Mouse (Mus musculus) midbrain, embryonic 12.5 days (tissue): ENCODE measurements around the gene Tnpo1. TPM values are rescaled to one million over a fixed set of nuclear protein-coding genes. Genes with fewer than 3 reads are reported as not detected.
A peak's percentile ranks its signal among the peaks of the same experiment; 100 is the strongest.

Experiments
- ATAC-seq: fragments of 200-750 bp; cut with Nextera tagmentation; 2 replicates; pipeline ENCODE4 v1.8.0; 2017; ENCODE audit warnings: low read depth, moderate TSS enrichment, moderate library complexity; ENCODE audit not compliant: low FRiP score
- H3K27ac ChIP-seq: fragments of 300-500 bp; sonication (generic); replicated peaks from 2 replicates; pipeline ENCODE4 v1.5.1; 2016; ENCODE audit warnings: mild to moderate bottlenecking
- H3K27me3 ChIP-seq: fragments of 300-500 bp; sonication (generic); 2 replicates; pipeline ENCODE4 v1.6.1; 2016; ENCODE audit warnings: mild to moderate bottlenecking
- H3K36me3 ChIP-seq: fragments of 300-500 bp; sonication (generic); 2 replicates; pipeline ENCODE4 v1.6.1; 2016
- H3K4me1 ChIP-seq: fragments of 300-500 bp; sonication (generic); 2 replicates; pipeline ENCODE4 v1.6.1; 2016
- H3K4me2 ChIP-seq: fragments of 300-500 bp; sonication (generic); replicated peaks from 2 replicates; pipeline ENCODE4 v1.6.1; 2016; ENCODE audit warnings: mild to moderate bottlenecking, moderate library complexity
- H3K4me3 ChIP-seq: fragments of 300-500 bp; sonication (generic); 2 replicates; pipeline ENCODE4 v1.5.1; 2016; ENCODE audit warnings: mild to moderate bottlenecking
- H3K9ac ChIP-seq: fragments of 300-500 bp; sonication (generic); replicated peaks from 2 replicates; pipeline ENCODE4 v1.6.1; 2016; ENCODE audit warnings: mild to moderate bottlenecking, moderate library complexity
- H3K9me3 ChIP-seq: fragments of 300-500 bp; sonication (generic); 2 replicates; pipeline ENCODE4 v1.6.1; 2016; ENCODE audit warnings: mild to moderate bottlenecking
- WGBS: fragments of 180-500 bp; shearing (Covaris S2); methylation state at CpG from one replicate; pipeline ENCODE4 v1.1.7; 2016; 5-methylcytosine and 5-hydroxymethylcytosine counted together
- polyA plus RNA-seq: library from polyadenylated mRNA; unstranded; fragments of >200 nt; fragmentation: Nextera tagmentation; extraction: Ambion mirVana; gene quantifications from 2 replicates; pipeline ENCODE4 v1.2.1, GENCODE M21; 2016

Tnpo1 gene
- 86.9 and 93.2 TPM in 2 replicates for polyA plus RNA-seq

- H3K36me3 ChIP-seq: peaks cover 18% of the 10 kb centered on the region
- peaks cover 12% of the 10 kb centered on the region for H3K4me1 ChIP-seq
- H3K27me3 ChIP-seq: no peaks in the 10 kb centered on the region
- H3K9me3 ChIP-seq: no peaks in the 10 kb centered on the region
- H3K27ac ChIP-seq: peak within 1 kb of the TSS; percentile 99
- peak; percentile 95 for ATAC-seq
- WGBS: under 1% methylated on average over 51 of the region's 75 CpGs
- H3K9ac ChIP-seq: peak within 1 kb of the TSS; percentile 100
- H3K4me2 ChIP-seq: peak within 1 kb of the TSS; percentile 84
- peak within 1 kb of the TSS; percentile 98 for H3K4me3 ChIP-seq
Measured at GRCm38 (mm10) chr13:98926213-98926957, at the start of gene Tnpo1. Tnpo1 (minus strand) TSS chr13:98926384.

- no peaks in the 10 kb centered on the region for H3K27me3 ChIP-seq
- H3K9ac ChIP-seq: no peak overlapping the region
- H3K9me3 ChIP-seq: 0 out of 2 replicates have a peak, but pooled peaks cover 4% of the 10 kb centered on the region
- H3K4me2 ChIP-seq: no peak overlapping the region
- no peak overlapping the region for H3K27ac ChIP-seq
- no peaks in the 10 kb centered on the region for H3K36me3 ChIP-seq
- WGBS: 95% methylated on average over 3 of the region's 3 CpGs
- no peaks in the 10 kb centered on the region for H3K4me1 ChIP-seq
- no peak overlapping the region for H3K4me3 ChIP-seq
- ATAC-seq: no peak
Measured at GRCm38 (mm10) chr13:98972090-98972489, 45.9 kb upstream of the Tnpo1 start.

- H3K4me1 ChIP-seq: no peaks in the 10 kb centered on the region
- H3K4me3 ChIP-seq: no peak overlapping the region
- no peaks in the 10 kb centered on the region for H3K36me3 ChIP-seq
- WGBS: 83% methylated on average over 5 of the region's 5 CpGs
- H3K4me2 ChIP-seq: no peak overlapping the region
- no peak overlapping the region for H3K9ac ChIP-seq
- 0 out of 2 replicates have a peak, but pooled peaks cover 4% of the 10 kb centered on the region for H3K9me3 ChIP-seq
- H3K27me3 ChIP-seq: no peaks in the 10 kb centered on the region
- ATAC-seq: no peak
- H3K27ac ChIP-seq: no peak overlapping the region
Measured at GRCm38 (mm10) chr13:98971641-98972040, 45.5 kb upstream of the Tnpo1 start.

GRCm38 (mm10) chr13:98968517-98968916 is 42.3 kb upstream of the Tnpo1 start:
- H3K9ac ChIP-seq: no peak overlapping the region
- ATAC-seq: no peak
- no peaks in the 10 kb centered on the region for H3K27me3 ChIP-seq
- no peaks in the 10 kb centered on the region for H3K36me3 ChIP-seq
- no peaks in the 10 kb centered on the region for H3K4me1 ChIP-seq
- H3K9me3 ChIP-seq: no peaks in the 10 kb centered on the region
- H3K4me3 ChIP-seq: no peak overlapping the region
- no peak overlapping the region for H3K27ac ChIP-seq
- no peak overlapping the region for H3K4me2 ChIP-seq
- 84% methylated on average over 4 of the region's 4 CpGs for WGBS

- H3K4me3 ChIP-seq: no peak overlapping the region
- H3K4me2 ChIP-seq: no peak overlapping the region
- no peak overlapping the region for H3K9ac ChIP-seq
- no peaks in the 10 kb centered on the region for H3K9me3 ChIP-seq
- no peaks in the 10 kb centered on the region for H3K27me3 ChIP-seq
- no peak overlapping the region for H3K27ac ChIP-seq
- H3K36me3 ChIP-seq: no peaks in the 10 kb centered on the region
- ATAC-seq: no peak
- no peaks in the 10 kb centered on the region for H3K4me1 ChIP-seq
- 91% methylated on average over 6 of the region's 6 CpGs for WGBS
Measured at GRCm38 (mm10) chr13:98967942-98968341, 41.8 kb upstream of the Tnpo1 start.

- Histone ChIP-seq H3K4me1 (no peaks in the 10 kb centered on the region), H3K9me3 (no peaks in the 10 kb centered on the region), H3K4me2 (no peak overlapping the region), H3K27me3 (no peaks in the 10 kb centered on the region), H3K27ac (no peak overlapping the region), H3K4me3 (no peak overlapping the region), H3K9ac (no peak overlapping the region), H3K36me3 (no peaks in the 10 kb centered on the region)
- 89% methylated on average over 5 of the region's 5 CpGs for WGBS
- ATAC-seq: no peak
Measured at GRCm38 (mm10) chr13:98966583-98966982, 40.4 kb upstream of the Tnpo1 start.

GRCm38 (mm10) chr13:98963612-98964011 is 37.4 kb upstream of the Tnpo1 start:
- Histone ChIP-seq H3K4me1 (no peaks in the 10 kb centered on the region), H3K9me3 (no peaks in the 10 kb centered on the region), H3K27ac (no peak overlapping the region), H3K36me3 (no peaks in the 10 kb centered on the region), H3K9ac (no peak overlapping the region), H3K4me2 (no peak overlapping the region), H3K4me3 (no peak overlapping the region), H3K27me3 (no peaks in the 10 kb centered on the region)
- 96% methylated on average over 1 of the region's 1 CpGs for WGBS
- no peak for ATAC-seq

GRCm38 (mm10) chr13:98958177-98958576 is 32.0 kb upstream of the Tnpo1 start:
- H3K4me1 ChIP-seq: peaks cover 11% of the 10 kb centered on the region; the same call in 1 of the 2 replicates
- no peak overlapping the region for H3K4me3 ChIP-seq
- H3K27ac ChIP-seq: no peak overlapping the region
- no peaks in the 10 kb centered on the region for H3K27me3 ChIP-seq
- H3K4me2 ChIP-seq: no peak overlapping the region
- WGBS: 26% methylated on average over 2 of the region's 2 CpGs
- H3K9me3 ChIP-seq: no peaks in the 10 kb centered on the region
- no peaks in the 10 kb centered on the region for H3K36me3 ChIP-seq
- no peak overlapping the region for H3K9ac ChIP-seq
- 0 out of 2 replicates have a peak, but pooled peaks have one; percentile 52 for ATAC-seq

- no peaks in the 10 kb centered on the region for H3K27me3 ChIP-seq
- no peak overlapping the region for H3K9ac ChIP-seq
- H3K27ac ChIP-seq: no peak overlapping the region
- H3K4me3 ChIP-seq: no peak overlapping the region
- H3K4me1 ChIP-seq: peaks cover 11% of the 10 kb centered on the region; the same call in 1 of the 2 replicates
- H3K36me3 ChIP-seq: no peaks in the 10 kb centered on the region
- no peak overlapping the region for H3K4me2 ChIP-seq
- ATAC-seq: no peak
- WGBS: 87% methylated on average over 2 of the region's 2 CpGs
- no peaks in the 10 kb centered on the region for H3K9me3 ChIP-seq
Measured at GRCm38 (mm10) chr13:98956209-98956608, 30.0 kb upstream of the Tnpo1 start.

GRCm38 (mm10) chr13:98955676-98956075 is 29.5 kb upstream of the Tnpo1 start:
- Histone ChIP-seq H3K27me3 (no peaks in the 10 kb centered on the region), H3K36me3 (no peaks in the 10 kb centered on the region), H3K27ac (no peak overlapping the region), H3K9ac (no peak overlapping the region), H3K4me3 (no peak overlapping the region), H3K9me3 (no peaks in the 10 kb centered on the region), H3K4me1 (peaks cover 11% of the 10 kb centered on the region; the same call in 1 of the 2 replicates), H3K4me2 (no peak overlapping the region)
- no peak for ATAC-seq
- WGBS: 73% methylated on average over 6 of the region's 6 CpGs

GRCm38 (mm10) chr13:98955226-98955625 is 29.0 kb upstream of the Tnpo1 start:
- Histone ChIP-seq H3K9ac (no peak overlapping the region), H3K4me1 (peaks cover 11% of the 10 kb centered on the region; the same call in 1 of the 2 replicates), H3K36me3 (no peaks in the 10 kb centered on the region), H3K27me3 (no peaks in the 10 kb centered on the region), H3K9me3 (no peaks in the 10 kb centered on the region), H3K27ac (no peak overlapping the region), H3K4me2 (no peak overlapping the region), H3K4me3 (no peak overlapping the region)
- ATAC-seq: no peak
- 64% methylated on average over 5 of the region's 5 CpGs for WGBS

- Histone ChIP-seq H3K27me3 (no peaks in the 10 kb centered on the region), H3K4me1 (peaks cover 11% of the 10 kb centered on the region; the same call in 1 of the 2 replicates), H3K9me3 (no peaks in the 10 kb centered on the region), H3K4me2 (no peak overlapping the region), H3K36me3 (no peaks in the 10 kb centered on the region), H3K9ac (no peak overlapping the region), H3K4me3 (no peak overlapping the region), H3K27ac (no peak overlapping the region)
- WGBS: 87% methylated on average over 5 of the region's 5 CpGs
- ATAC-seq: no peak
Measured at GRCm38 (mm10) chr13:98953830-98954229, 27.6 kb upstream of the Tnpo1 start.
